Mouse (Mus musculus) thymus, postnatal 4 days (tissue): ENCODE results near the gene Gm21981.
A peak's percentile ranks its signal among the peaks of the same experiment; 100 is the strongest.

Experiments
- DNase-seq: peaks from one replicate; pipeline ENCODE4 v3.0.0; 2021

Gene Gm21981

GRCm38 (mm10) chr17:47694442-47694502 is at the start of gene Gm21981:
Gm21981 (minus strand) TSS chr17:47694455.
- no peak for DNase-seq

GRCm38 (mm10) chr17:47742991-47743734 is 48.9 kb upstream of the Gm21981 start:
- peak; percentile 65 for DNase-seq

GRCm38 (mm10) chr17:47740186-47740585 is 45.9 kb upstream of the Gm21981 start:
- DNase-seq = peak; percentile 32

- DNase-seq = peak; percentile 57
Measured at GRCm38 (mm10) chr17:47738879-47739798, 44.9 kb upstream of the Gm21981 start.

GRCm38 (mm10) chr17:47738066-47738878 is 44.0 kb upstream of the Gm21981 start:
- DNase-seq = peak; percentile 72

- peak; percentile 63 for DNase-seq
Measured at GRCm38 (mm10) chr17:47737271-47738065, 43.2 kb upstream of the Gm21981 start.

GRCm38 (mm10) chr17:47736856-47737255 is 42.6 kb upstream of the Gm21981 start, which contains the start of gene Tfeb:
Tfeb (plus strand) TSS chr17:47737030.
- peak; percentile 100 for DNase-seq

- DNase-seq = no peak
Measured at GRCm38 (mm10) chr17:47735553-47736100, 41.4 kb upstream of the Gm21981 start.

GRCm38 (mm10) chr17:47730633-47731575 is 36.6 kb upstream of the Gm21981 start:
- peak; percentile 24 for DNase-seq

- no peak for DNase-seq
Measured at GRCm38 (mm10) chr17:47726566-47726965, 32.3 kb upstream of the Gm21981 start, which contains the start of gene Pgc. Pgc (plus strand) TSS chr17:47726842.

GRCm38 (mm10) chr17:47721183-47721582 is 26.9 kb upstream of the Gm21981 start:
- DNase-seq = no peak

- no peak for DNase-seq
Measured at GRCm38 (mm10) chr17:47715037-47715436, 20.8 kb upstream of the Gm21981 start.

GRCm38 (mm10) chr17:47712889-47713571 is 18.8 kb upstream of the Gm21981 start:
- DNase-seq = no peak

- no peak for DNase-seq
Measured at GRCm38 (mm10) chr17:47711883-47712282, 17.6 kb upstream of the Gm21981 start.

GRCm38 (mm10) chr17:47710036-47710435 is 15.8 kb upstream of the Gm21981 start:
- DNase-seq = no peak

GRCm38 (mm10) chr17:47708972-47709371 is 14.7 kb upstream of the Gm21981 start:
- DNase-seq = no peak

- DNase-seq = no peak
Measured at GRCm38 (mm10) chr17:47707961-47708360, 13.7 kb upstream of the Gm21981 start.

- DNase-seq = no peak
Measured at GRCm38 (mm10) chr17:47706196-47706595, 11.9 kb upstream of the Gm21981 start.

GRCm38 (mm10) chr17:47704692-47705091 is 10.4 kb upstream of the Gm21981 start:
- DNase-seq = peak; percentile 61

- DNase-seq = no peak
Measured at GRCm38 (mm10) chr17:47703556-47703955, 9.3 kb upstream of the Gm21981 start.
